Mouse (Mus musculus) left cerebral cortex, adult 6 months (tissue): ENCODE results near the gene Timm8a1. TPM values are rescaled to one million over a fixed set of nuclear protein-coding genes. Genes with fewer than 3 reads are reported as not detected.

ENCODE experiments used
- long read RNA-seq, 2 experiments: library from polyadenylated mRNA; unstranded; transcript quantifications; one replicate each; pipeline ENCODE4 v2.0.0; 2019 to 2020
- polyA plus RNA-seq: library from polyadenylated mRNA; unstranded; fragments of <200 nt; fragmentation: Nextera tagmentation; gene quantifications from 2 replicates; pipeline ENCODE4 v1.2.3, GENCODE M21; 2021

The Timm8a1 gene
- 25.6 and 26.3 TPM in 2 replicates for polyA plus RNA-seq
- long read RNA-seq, experiment 1, transcript Timm8a1-201 (2 exons, 1,421 nt): major isoform, 73 of 75 reads
- long read RNA-seq, experiment 1, partial matches to known transcripts: 1 of 75 reads
- long read RNA-seq, experiment 1, other reads (novel, unspliced or antisense): 1 of 75 reads
- long read RNA-seq, experiment 2, transcript Timm8a1-201 (2 exons, 1,421 nt): major isoform, 44 of 47 reads
- long read RNA-seq, experiment 2, partial matches to known transcripts: 0 of 47 reads
- long read RNA-seq, experiment 2, other reads (novel, unspliced or antisense): 3 of 47 reads

DNA sequence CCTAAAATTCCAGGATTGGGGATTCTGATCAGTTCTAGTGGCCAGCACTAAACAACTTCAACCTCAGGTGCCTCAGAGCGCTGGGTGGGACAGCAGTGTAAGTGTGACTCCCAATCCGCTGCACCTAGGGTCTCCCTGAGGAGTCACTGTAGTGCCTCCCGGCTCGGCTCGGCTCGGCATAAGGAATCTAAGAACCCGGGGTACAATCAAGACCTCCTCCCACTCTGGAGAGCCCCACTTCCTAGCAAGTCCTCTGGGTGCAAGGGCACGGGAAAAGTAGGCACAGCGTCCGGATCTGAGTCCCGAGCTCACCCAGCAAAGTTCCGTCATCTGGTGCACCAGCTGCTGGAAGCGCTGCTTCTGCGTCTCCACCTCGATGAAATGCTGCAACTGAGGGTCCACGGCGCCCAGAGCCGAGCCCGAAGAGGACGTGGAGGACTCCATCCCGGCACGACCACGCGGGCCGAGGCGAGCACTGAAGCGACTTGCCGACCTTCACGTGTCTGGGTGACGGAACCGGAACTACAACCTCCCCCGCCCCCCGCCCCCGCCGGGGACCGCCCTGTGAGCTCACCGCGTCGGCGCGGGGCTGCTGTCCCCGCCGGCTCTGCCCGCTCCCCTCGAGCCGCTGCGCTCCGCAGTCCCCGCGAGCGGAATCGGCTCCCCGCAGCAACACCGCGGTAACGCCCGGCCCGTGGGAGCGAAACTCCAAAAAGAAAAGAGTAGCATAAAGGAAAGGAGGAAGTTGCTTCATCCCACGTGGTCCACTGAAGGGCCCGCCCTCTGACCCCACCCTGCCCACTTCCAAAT lies at the start of gene Timm8a1:
TSS of gene Timm8a1 (minus strand) at position 721 of the 810 bp plus-strand sequence.

GRCm38 (mm10) chrX:134585103-134586002 lies 43.7 kb upstream of the Timm8a1 start, which contains the start of gene Rpl36a:
Rpl36a (plus strand) TSS chrX:134585654.

GRCm38 (mm10) chrX:134582888-134583669 lies 41.4 kb upstream of the Timm8a1 start, which contains the start of gene Btk:
Btk (minus strand) TSS chrX:134583570.

Other genes with a start within 250 kb of the Timm8a1 start
- gene Tmem35a, start 246.6 kb downstream of the Timm8a1 start, polyA plus RNA-seq: 66.7 and 67.7 TPM in 2 replicates
- gene Cenpi, start 233.8 kb downstream of the Timm8a1 start, polyA plus RNA-seq: 0.21 and 0.40 TPM in 2 replicates
- 10.3 and 12.0 TPM in 2 replicates for gene Drp2, start 137.3 kb downstream of the Timm8a1 start, polyA plus RNA-seq
- gene Taf7l, start 65.4 kb downstream of the Timm8a1 start, polyA plus RNA-seq: 0.21 TPM in 1 of 2 replicates, not detected in the other
- gene Btk, start 41.7 kb upstream of the Timm8a1 start, polyA plus RNA-seq: 0.49 and 0.53 TPM in 2 replicates
- gene Rpl36a, start 43.8 kb upstream of the Timm8a1 start, polyA plus RNA-seq: 1,174 and 1,311 TPM in 2 replicates
- gene Gla, start 59.3 kb upstream of the Timm8a1 start, polyA plus RNA-seq: 1.9 and 3.5 TPM in 2 replicates
- gene Hnrnph2, start 59.3 kb upstream of the Timm8a1 start, polyA plus RNA-seq: 78.8 and 104 TPM in 2 replicates
- 1.1 and 1.3 TPM in 2 replicates for gene Armcx4, start 144.7 kb upstream of the Timm8a1 start, polyA plus RNA-seq
- gene Armcx1, start 176.1 kb upstream of the Timm8a1 start, polyA plus RNA-seq: 39.9 and 48.8 TPM in 2 replicates
- 3.1 and 3.2 TPM in 2 replicates for gene Armcx6, start 209.6 kb upstream of the Timm8a1 start, polyA plus RNA-seq
- gene Armcx3, start 214.7 kb upstream of the Timm8a1 start, polyA plus RNA-seq: 41.7 and 56.6 TPM in 2 replicates